Mouse (Mus musculus) CH12.LX (cell line): Measurements from ENCODE around the gene Fam214a. TPM values are rescaled to one million over a fixed set of nuclear protein-coding genes. Genes with fewer than 3 reads are reported as not detected.

Experiments
- DNase-seq: peaks from one replicate; pipeline ENCODE4 v3.0.0-alpha.2; 2013; ENCODE audit errors: extremely low read depth
- H3K27ac ChIP-seq: 2 replicates; pipeline ENCODE4 v1.5.1; 2012; ENCODE audit warnings: low read depth, mild to moderate bottlenecking, control low read depth, moderate library complexity; ENCODE audit not compliant: insufficient read depth
- H3K27me3 ChIP-seq: replicated peaks from 2 replicates; pipeline ENCODE3; 2012; ENCODE audit warnings: inconsistent platforms
- H3K36me3 ChIP-seq, 2 experiments: replicated peaks in 1 of 2; 2 replicates each; pipeline versions ENCODE3 to v1.6.1; 2012; ENCODE audit warnings: inconsistent platforms in 1 of 2, low read length in 1 of 2, mild to moderate bottlenecking in 1 of 2, mixed read lengths in 1 of 2, moderate library complexity in 1 of 2; ENCODE audit not compliant: control insufficient read depth in 1 of 2, insufficient read depth in 1 of 2
- H3K4me1 ChIP-seq, 2 experiments: 2 replicates each; pipeline ENCODE4 v1.6.1; 2012; ENCODE audit warnings: inconsistent platforms in 1 of 2, moderate library complexity in 1 of 2; ENCODE audit not compliant: insufficient read depth in 2 of 2, control insufficient read depth in 1 of 2
- H3K4me2 ChIP-seq: 2 replicates; pipeline ENCODE4 v1.6.1; 2012; ENCODE audit warnings: low read depth, mild to moderate bottlenecking, control low read depth; ENCODE audit not compliant: poor library complexity, insufficient read depth, severe bottlenecking
- H3K4me3 ChIP-seq, 3 experiments: fragments of 150-350 bp in 1 of 3; sonication (generic) in 1 of 3; replicated peaks in 1 of 3; 2 replicates each; pipeline versions ENCODE3 to v1.5.1; 2011 to 2012; ENCODE audit warnings: low read depth in 2 of 3, low read length in 2 of 3, mild to moderate bottlenecking in 2 of 3, moderate library complexity in 2 of 3, control low read depth in 1 of 3, improper control_type of control experiment in 1 of 3, inconsistent platforms in 1 of 3, mixed read lengths in 1 of 3; ENCODE audit not compliant: poor library complexity in 1 of 3
- H3K79me2 ChIP-seq: replicated peaks from 2 replicates; pipeline ENCODE4 v1.6.1; 2012; ENCODE audit warnings: mild to moderate bottlenecking, moderate library complexity; ENCODE audit not compliant: control insufficient read depth, poor library complexity, insufficient read depth, severe bottlenecking; ENCODE audit errors: extremely low read depth
- H3K9ac ChIP-seq: 2 replicates; pipeline ENCODE4 v1.6.1; 2012; ENCODE audit warnings: low read depth, mild to moderate bottlenecking, control low read depth, moderate library complexity; ENCODE audit not compliant: insufficient read depth
- H3K9me3 ChIP-seq: replicated peaks from 2 replicates; pipeline ENCODE3; 2012; ENCODE audit warnings: low read length, inconsistent platforms, mixed read lengths
- BHLHE40 ChIP-seq: IDR thresholded peaks from 2 replicates; pipeline ENCODE4 v1.6.1; 2011; ENCODE audit warnings: mild to moderate bottlenecking, low read depth, low read length, improper control_type of control experiment
- CHD2 ChIP-seq: IDR thresholded peaks from 2 replicates; pipeline ENCODE4 v1.6.1; 2011; ENCODE audit warnings: low read length, improper control_type of control experiment
- CTCF ChIP-seq, 2 experiments: IDR thresholded peaks in 1 of 2; conservative IDR thresholded peaks in 1 of 2; 2 replicates each; pipeline ENCODE4 v1.5.1; 2011 to 2012; ENCODE audit warnings: low read depth in 2 of 2, low read length in 2 of 2, improper control_type of control experiment in 1 of 2, inconsistent platforms in 1 of 2, mild to moderate bottlenecking in 1 of 2, moderate library complexity in 1 of 2
- MAX ChIP-seq: IDR thresholded peaks from 2 replicates; pipeline ENCODE4 v1.6.1; 2011; ENCODE audit warnings: low read length, improper control_type of control experiment
- MXI1 ChIP-seq: IDR thresholded peaks from 2 replicates; pipeline ENCODE4 v1.6.1; 2011; ENCODE audit warnings: mild to moderate bottlenecking, low read depth, low read length, improper control_type of control experiment
- MYC ChIP-seq: IDR thresholded peaks from 2 replicates; pipeline ENCODE4 v1.6.1; 2011; ENCODE audit warnings: low read depth, mild to moderate bottlenecking, improper control_type of control experiment, low read length
- NELFE ChIP-seq: IDR thresholded peaks from 2 replicates; pipeline ENCODE4 v1.6.1; 2011; ENCODE audit warnings: low read depth, low read length, improper control_type of control experiment
- POLR2A ChIP-seq: IDR thresholded peaks from 2 replicates; pipeline ENCODE4 v1.6.1; 2011; ENCODE audit warnings: low read depth, mild to moderate bottlenecking, improper control_type of control experiment, low read length
- POLR2AphosphoS2 ChIP-seq: IDR thresholded peaks from 2 replicates; pipeline ENCODE4 v1.6.1; 2011; ENCODE audit warnings: low read depth, low read length, improper control_type of control experiment
- RAD21 ChIP-seq: IDR thresholded peaks from 2 replicates; pipeline ENCODE4 v1.6.1; 2011; ENCODE audit warnings: low read depth, mild to moderate bottlenecking, low read length, improper control_type of control experiment, moderate library complexity
- SIN3A ChIP-seq: IDR thresholded peaks from 2 replicates; pipeline ENCODE4 v1.6.1; 2012; ENCODE audit warnings: low read length, improper control_type of control experiment, inconsistent platforms
- SMC3 ChIP-seq: IDR thresholded peaks from 2 replicates; pipeline ENCODE4 v1.6.1; 2011; ENCODE audit warnings: low read depth, low read length, improper control_type of control experiment
- TBP ChIP-seq: conservative IDR thresholded peaks from 2 replicates; pipeline ENCODE4 v1.6.1; 2011; ENCODE audit warnings: low read depth, low read length, improper control_type of control experiment
- TCF12 ChIP-seq: IDR thresholded peaks from 2 replicates; pipeline ENCODE4 v1.6.1; 2014; ENCODE audit warnings: low read depth, mild to moderate bottlenecking, inconsistent platforms, low read length, improper control_type of control experiment
- UBTF ChIP-seq: IDR thresholded peaks from 2 replicates; pipeline ENCODE4 v1.6.1; 2012; ENCODE audit warnings: low read depth, mild to moderate bottlenecking, inconsistent platforms, low read length, improper control_type of control experiment, moderate library complexity
- ZC3H11A ChIP-seq: IDR thresholded peaks from 2 replicates; pipeline ENCODE4 v1.6.1; 2012; ENCODE audit warnings: low read depth, mild to moderate bottlenecking, inconsistent platforms, low read length, improper control_type of control experiment
- ZMIZ1 ChIP-seq: IDR thresholded peaks from 2 replicates; pipeline ENCODE4 v1.6.1; 2012; ENCODE audit warnings: low read depth, mild to moderate bottlenecking, inconsistent platforms, low read length, improper control_type of control experiment
- dilution Hi-C: fragments of 300-500 bp; cut with MboI; formaldehyde crosslinking; loops from 2 replicates; pipeline ENCODE4 v1.14.3; 2020; ENCODE audit warnings: low sequenced_read_pairs; ENCODE audit not compliant: extremely low pct_unique_long_range_greater_than_20kb, extremely low pct_ligation_motif_present
- in situ Hi-C: fragments of 300-500 bp; cut with MboI; formaldehyde crosslinking; loops from 3 replicates; pipeline ENCODE4 v1.14.3; 2019; ENCODE audit warnings: low sequenced_read_pairs, low pct_ligation_motif_present, low pct_unique_long_range_greater_than_20kb, mixed read lengths
- polyA plus RNA-seq: library from polyadenylated mRNA; unstranded; fragments of >175 nt; gene quantifications from 2 replicates; pipeline ENCODE4 v1.2.1, GENCODE M21; 2012; ENCODE audit warnings: low read depth; ENCODE audit not compliant: insufficient read length
- total RNA-seq, 2 experiments: library from RNA; depleted of rRNA; stranded (reverse); fragments of 300-350 nt in 1 of 2; fragments of >200 nt in 1 of 2; gene quantifications; 2 replicates each; pipeline ENCODE4 v1.2.3; 2012 to 2014

Gene Fam214a
- total and polyA plus RNA-seq, 3 experiments = 6.2 to 8.6 (median 7.0) TPM

GRCm38 (mm10) chr9:75070457-75071028 lies 117.9 kb downstream of the Fam214a start, which contains the start of gene Myo5a:
Gene Myo5a, plus strand, starts transcription at chr9:75071015.
- peaks cover 34% of the 10 kb centered on the region for H3K79me2 ChIP-seq
- H3K4me3 ChIP-seq = peak within 1 kb of the TSS; percentile 76 to 99 (median 80)
- peak within 1 kb of the TSS; percentile 87 for H3K27ac ChIP-seq
- H3K36me3 ChIP-seq = no peaks in the 10 kb centered on the region
- DNase-seq = no peak
- dilution Hi-C loops = no loop called here
- H3K4me1 ChIP-seq = peaks cover 6 to 42% of the 10 kb centered on the region in 2 experiments
- TF ChIP-seq SIN3A (peak; percentile 40), NELFE (no peak)
- TF ChIP-seq, all 38 proteins: peak for 1
- peak within 1 kb of the TSS; percentile 81 for H3K9ac ChIP-seq
- in situ Hi-C loops = no loop called here
- H3K4me2 ChIP-seq = peak within 1 kb of the TSS; percentile 41
- H3K27me3 ChIP-seq = no peaks in the 10 kb centered on the region
- H3K9me3 ChIP-seq = no peaks in the 10 kb centered on the region

DNA sequence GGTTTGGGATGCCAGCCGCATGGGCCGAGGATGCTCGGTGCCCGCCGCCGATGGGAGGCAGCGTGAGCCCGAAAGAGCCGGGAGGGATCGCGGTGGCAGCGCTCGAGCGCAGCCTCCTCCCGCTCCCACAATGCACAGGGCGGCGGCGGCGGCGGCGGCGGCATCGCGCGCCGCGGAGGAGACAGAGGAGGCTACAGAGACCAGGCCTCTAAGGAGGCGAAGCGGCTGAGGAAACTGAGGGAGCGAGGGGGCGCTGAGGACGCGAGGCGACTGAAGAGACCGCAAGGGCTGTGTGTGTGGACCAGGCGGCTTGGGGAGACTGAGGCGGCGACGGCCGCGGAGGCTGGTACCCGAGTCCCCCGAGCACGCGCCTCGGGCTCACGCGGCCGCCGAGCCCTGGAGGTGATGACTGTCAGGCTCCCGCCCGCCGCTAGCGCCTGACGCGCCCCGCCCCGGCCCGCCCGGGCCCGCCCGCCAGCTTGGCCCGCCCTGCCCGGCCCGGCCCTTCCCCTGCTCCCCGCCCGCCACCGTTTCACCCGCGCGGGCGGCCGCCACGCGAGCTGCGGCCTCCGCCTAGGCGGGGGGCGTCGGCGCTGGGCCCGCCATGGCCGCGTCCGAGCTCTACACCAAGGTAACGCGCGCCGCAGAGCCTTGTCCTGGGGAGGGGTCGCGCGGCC lies 118.5 kb downstream of the Fam214a start:
- Histone ChIP-seq H3K27me3 (no peaks in the 10 kb centered on the region), H3K36me3 (no peaks in the 10 kb centered on the region), H3K9me3 (no peaks in the 10 kb centered on the region), H3K27ac (peak overlapping the region; percentile 87), H3K4me2 (peak overlapping the region; percentile 41), H3K4me1 (peaks cover 6 to 47% of the 10 kb centered on the region in 2 experiments), H3K79me2 (peaks cover 41% of the 10 kb centered on the region), H3K9ac (peak overlapping the region; percentile 81), H3K4me3 (peak overlapping the region; percentile 76 to 99 (median 80))
- in situ Hi-C loops (no loop called here), dilution Hi-C loops (no loop called here)
- peak; percentile 69 for DNase-seq
- no peak for TF ChIP-seq CHD2
- TF ChIP-seq TCF12 = peak; percentile 50
- peak; percentile 67 for TF ChIP-seq ZMIZ1
- peak; percentile 24; the same call in 1 of the 2 replicates for TF ChIP-seq BHLHE40
- TF ChIP-seq TBP = peak; percentile 48; the same call in 1 of the 2 replicates
- peak; percentile 26 for TF ChIP-seq RAD21
- TF ChIP-seq MXI1 = peak; percentile 81
- TF ChIP-seq MAX = peak; percentile 82; the same call in 1 of the 2 replicates
- TF ChIP-seq NELFE = peak; percentile 91
- TF ChIP-seq MYC = peak; percentile 81
- TF ChIP-seq POLR2A = peak; percentile 90
- TF ChIP-seq SMC3 = no peak
- no peak for TF ChIP-seq ZC3H11A
- peak in 1 of 2 experiments; percentile 35; a peak in 1 of 4 replicates for TF ChIP-seq CTCF (conservative IDR thresholded peaks at IDR 0.05 in 1 of 2, IDR thresholded peaks at IDR 0.05 in 1 of 2; ENCODE audit: low read depth in 2 of 2, low read length in 2 of 2)
- TF ChIP-seq UBTF = peak; percentile 32; the same call in 1 of the 2 replicates
- no peak for TF ChIP-seq POLR2AphosphoS2
